ENCODE assay signal across 8 mouse cellular contexts in the genomic region with DNA sequence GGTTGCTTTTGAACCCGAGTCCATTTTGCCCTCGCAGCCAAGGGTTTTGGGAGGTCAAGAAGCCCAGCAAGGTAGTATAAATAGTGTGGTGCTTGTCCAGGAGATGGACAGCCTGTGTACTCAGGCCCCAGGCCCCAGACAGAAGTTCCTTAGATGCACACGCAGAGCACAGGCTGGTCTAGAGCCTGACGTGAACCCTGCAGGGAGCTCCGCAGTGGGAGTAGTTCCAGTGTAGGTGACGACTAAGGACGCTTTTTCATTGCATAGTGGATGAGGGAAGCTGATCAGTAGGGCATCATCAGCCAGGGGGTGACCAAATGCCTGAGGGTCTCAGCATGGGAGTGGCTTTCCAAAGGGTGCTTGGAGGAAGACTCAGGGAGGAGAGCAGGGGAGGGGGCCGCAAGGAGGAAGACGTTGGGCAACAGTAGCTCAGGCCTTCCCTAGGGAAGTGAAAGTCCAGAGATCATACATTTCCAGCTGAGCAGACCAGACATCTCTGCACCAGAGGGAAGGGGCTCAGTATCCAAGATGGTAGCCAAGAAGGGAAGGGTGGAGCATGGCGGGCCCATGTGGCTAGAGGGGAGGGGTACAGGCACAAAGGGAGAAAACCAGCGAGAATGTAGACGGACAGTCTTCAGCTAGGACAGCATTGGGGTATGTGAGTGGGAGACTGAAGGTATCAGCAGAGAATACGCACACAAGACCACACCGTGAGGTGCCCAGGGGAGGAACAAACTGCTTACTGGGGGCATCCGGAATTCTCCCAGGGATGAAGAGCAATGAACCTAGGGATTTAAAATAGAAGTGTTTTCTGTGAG. TPM values are rescaled to one million over a fixed set of nuclear protein-coding genes. Genes with fewer than 3 reads are reported as not detected.
DNase-seq lines count a peak whose midpoint lies in the region; ATAC-seq lines count a peak whose summit lies in the region.

No protein-coding gene starts in this region.

- H3K4me3 ChIP-seq in kidney, embryonic 15.5 days (replicated peaks): peak overlapping the region; percentile 99
- H3K4me3 ChIP-seq in brown adipose tissue, adult 24 weeks (ENCODE audit: insufficient read depth, low read depth, low read length): peak overlapping the region; percentile 78
- peak overlapping the region; percentile 100 for H3K4me3 ChIP-seq in hindbrain, embryonic 14.5 days (replicated peaks; ENCODE audit: low read length)
- H3K4me3 ChIP-seq in midbrain, embryonic 14.5 days (replicated peaks; ENCODE audit: low read depth, low read length): peak overlapping the region; percentile 98

- peak overlapping the region; percentile 79 for H3K4me2 ChIP-seq in kidney, embryonic 15.5 days
- H3K4me2 ChIP-seq in hindbrain, embryonic 14.5 days (replicated peaks): peak overlapping the region; percentile 93
- H3K4me2 ChIP-seq in midbrain, embryonic 14.5 days (ENCODE audit: low read length): peak overlapping the region; percentile 88

- H3K9me3 ChIP-seq in kidney, embryonic 15.5 days (replicated peaks): no peaks in the 10 kb centered on the region
- no peaks in the 10 kb centered on the region for H3K9me3 ChIP-seq in hindbrain, embryonic 14.5 days (ENCODE audit: control insufficient read depth, low read length)
- no peaks in the 10 kb centered on the region for H3K9me3 ChIP-seq in midbrain, embryonic 14.5 days (ENCODE audit: control insufficient read depth, low read length)

- H3K4me1 ChIP-seq in kidney, embryonic 15.5 days: peaks cover 27% of the 10 kb centered on the region
- H3K4me1 ChIP-seq in brown adipose tissue, adult 24 weeks (ENCODE audit: control insufficient read depth, insufficient read depth, insufficient read length, low read length): peaks cover 8% of the 10 kb centered on the region
- peaks cover 18% of the 10 kb centered on the region for H3K4me1 ChIP-seq in hindbrain, embryonic 14.5 days (replicated peaks; ENCODE audit: control insufficient read depth, insufficient read depth, low read length)
- peaks cover 16% of the 10 kb centered on the region for H3K4me1 ChIP-seq in midbrain, embryonic 14.5 days (ENCODE audit: control insufficient read depth, insufficient read depth, low read length)

- peaks cover 15% of the 10 kb centered on the region for H3K36me3 ChIP-seq in kidney, embryonic 15.5 days
- H3K36me3 ChIP-seq in hindbrain, embryonic 14.5 days (replicated peaks; ENCODE audit: control insufficient read depth, insufficient read depth): 0 out of 2 replicates have a peak, but pooled peaks cover 6% of the 10 kb centered on the region
- H3K36me3 ChIP-seq in midbrain, embryonic 14.5 days (ENCODE audit: control insufficient read depth, insufficient read depth, low read length): 0 out of 2 replicates have a peak, but pooled peaks cover 6% of the 10 kb centered on the region

- peak; percentile 10; the same call in 1 of the 2 replicates for ATAC-seq in kidney, embryonic 15.5 days (replicated peaks; ENCODE audit: low FRiP score)
- peak; percentile 29; the same call in 1 of the 2 replicates for ATAC-seq in hindbrain, embryonic 14.5 days (ENCODE audit: low FRiP score)
- ATAC-seq in midbrain, embryonic 14.5 days (ENCODE audit: low FRiP score, low TSS enrichment): peak; percentile 24; the same call in 1 of the 2 replicates

- peak overlapping the region; percentile 97 for H3K27ac ChIP-seq in kidney, embryonic 15.5 days
- no peak overlapping the region for H3K27ac ChIP-seq in brown adipose tissue, adult 24 weeks (replicated peaks; ENCODE audit: low read depth, low read length)
- H3K27ac ChIP-seq in hindbrain, embryonic 14.5 days: peak overlapping the region; percentile 99
- H3K27ac ChIP-seq in midbrain, embryonic 14.5 days (replicated peaks; ENCODE audit: low read depth, low read length): peak overlapping the region; percentile 98

- H3K9ac ChIP-seq in kidney, embryonic 15.5 days: peak overlapping the region; percentile 86
- peak overlapping the region; percentile 98 for H3K9ac ChIP-seq in hindbrain, embryonic 14.5 days
- peak overlapping the region; percentile 91 for H3K9ac ChIP-seq in midbrain, embryonic 14.5 days (replicated peaks; ENCODE audit: low read length)

- no peak for DNase-seq in kidney, postnatal 14 days
- DNase-seq in hindbrain, embryonic 14.5 days (ENCODE audit: low spot score): no peak
- DNase-seq in midbrain, embryonic 14.5 days: no peak
- DNase-seq in layer of hippocampus, adult 9-10 months (ENCODE audit: low spot score): no peak
- no peak for DNase-seq in Muller cell, postnatal 12 days (ENCODE audit: inconsistent ontology term)
- DNase-seq in layer of hippocampus, adult 11-12 months (ENCODE audit: low spot score): no peak

- WGBS in kidney, embryonic 15.5 days: 23% methylated on average over 15 of the region's 15 CpGs
- WGBS in hindbrain, embryonic 14.5 days: 36% methylated on average over 15 of the region's 15 CpGs
- WGBS in midbrain, embryonic 14.5 days: 34% methylated on average over 15 of the region's 15 CpGs

- no peaks in the 10 kb centered on the region for H3K27me3 ChIP-seq in kidney, embryonic 15.5 days
- H3K27me3 ChIP-seq in hindbrain, embryonic 14.5 days (ENCODE audit: control insufficient read depth, insufficient read depth, low read length): no peaks in the 10 kb centered on the region
- no peaks in the 10 kb centered on the region for H3K27me3 ChIP-seq in midbrain, embryonic 14.5 days (ENCODE audit: control insufficient read depth, insufficient read depth, low read length)

RNA-seq across cellular contexts. Expression of gene Tpgs1, which starts 1.1 kb away (rescaled TPM):
- polyA plus RNA-seq in kidney, embryonic 15.5 days (2015; fragmentation: Nextera tagmentation; extraction: Ambion mirVana): 71.2 and 81.4 TPM in 2 replicates
- polyA plus RNA-seq in brown adipose tissue, adult 24 weeks (2012; ENCODE audit: insufficient read depth, insufficient read length, missing spikeins): 17.0 and 17.6 TPM in 2 replicates
- 107 and 108 TPM in 2 replicates for polyA plus RNA-seq in hindbrain, embryonic 14.5 days (2014; fragmentation: Nextera tagmentation; extraction: Ambion mirVana)
- 94.4 and 110 TPM in 2 replicates for polyA plus RNA-seq in midbrain, embryonic 14.5 days (2014; fragmentation: Nextera tagmentation; extraction: Ambion mirVana)

RNA-seq across cellular contexts. Expression of gene Madcam1, which starts 5.9 kb away (rescaled TPM):
- polyA plus RNA-seq in kidney, embryonic 15.5 days (2015; fragmentation: Nextera tagmentation; extraction: Ambion mirVana): 2.7 and 2.8 TPM in 2 replicates
- polyA plus RNA-seq in brown adipose tissue, adult 24 weeks (2012; ENCODE audit: insufficient read depth, insufficient read length, missing spikeins): not detected in 2 replicates
- 0.68 and 1.2 TPM in 2 replicates for polyA plus RNA-seq in hindbrain, embryonic 14.5 days (2014; fragmentation: Nextera tagmentation; extraction: Ambion mirVana)
- 0.31 and 1.00 TPM in 2 replicates for polyA plus RNA-seq in midbrain, embryonic 14.5 days (2014; fragmentation: Nextera tagmentation; extraction: Ambion mirVana)

RNA-seq across cellular contexts. Expression of gene Cdc34, which starts 11.7 kb away (rescaled TPM):
- 88.4 and 100 TPM in 2 replicates for polyA plus RNA-seq in kidney, embryonic 15.5 days (2015; fragmentation: Nextera tagmentation; extraction: Ambion mirVana)
- 181 and 274 TPM in 2 replicates for polyA plus RNA-seq in brown adipose tissue, adult 24 weeks (2012; ENCODE audit: insufficient read depth, insufficient read length, missing spikeins)
- 78.9 and 81.8 TPM in 2 replicates for polyA plus RNA-seq in hindbrain, embryonic 14.5 days (2014; fragmentation: Nextera tagmentation; extraction: Ambion mirVana)
- 80.4 and 94.9 TPM in 2 replicates for polyA plus RNA-seq in midbrain, embryonic 14.5 days (2014; fragmentation: Nextera tagmentation; extraction: Ambion mirVana)

RNA-seq across cellular contexts. Expression of gene Gzmm, which starts 18.5 kb away (rescaled TPM):
- 0.50 and 0.95 TPM in 2 replicates for polyA plus RNA-seq in kidney, embryonic 15.5 days (2015; fragmentation: Nextera tagmentation; extraction: Ambion mirVana)
- not detected in 2 replicates for polyA plus RNA-seq in brown adipose tissue, adult 24 weeks (2012; ENCODE audit: insufficient read depth, insufficient read length, missing spikeins)
- polyA plus RNA-seq in hindbrain, embryonic 14.5 days (2014; fragmentation: Nextera tagmentation; extraction: Ambion mirVana): 1.5 and 1.8 TPM in 2 replicates
- polyA plus RNA-seq in midbrain, embryonic 14.5 days (2014; fragmentation: Nextera tagmentation; extraction: Ambion mirVana): 1.1 and 1.5 TPM in 2 replicates

RNA-seq across cellular contexts. Expression of gene Odf3l2, which starts 24.7 kb away (rescaled TPM):
- not detected in 2 replicates for polyA plus RNA-seq in kidney, embryonic 15.5 days (2015; fragmentation: Nextera tagmentation; extraction: Ambion mirVana)
- polyA plus RNA-seq in brown adipose tissue, adult 24 weeks (2012; ENCODE audit: insufficient read depth, insufficient read length, missing spikeins): 1.2 TPM in 1 of 2 replicates, not detected in the other
- polyA plus RNA-seq in hindbrain, embryonic 14.5 days (2014; fragmentation: Nextera tagmentation; extraction: Ambion mirVana): 0.27 and 0.31 TPM in 2 replicates
- polyA plus RNA-seq in midbrain, embryonic 14.5 days (2014; fragmentation: Nextera tagmentation; extraction: Ambion mirVana): 0.17 and 0.40 TPM in 2 replicates
